Mouse (Mus musculus): ENCODE results near the gene Acsf3. TPM values are rescaled to one million over a fixed set of nuclear protein-coding genes. Genes with fewer than 3 reads are reported as not detected.

Acsf3 gene
- polyA plus RNA-seq, 1 experiment from 2014 or later, result 17.5 TPM

- H3K4me3 ChIP-seq (ENCODE audit: low read depth, low read length), result no peak overlapping the region
- H3K9me3 ChIP-seq (replicated peaks; ENCODE audit: control insufficient read depth, low read length), result no peaks in the 10 kb centered on the region
- no peaks in the 10 kb centered on the region for H3K36me3 ChIP-seq (ENCODE audit: control insufficient read depth, insufficient read depth, low read length)
- no peak overlapping the region for H3K9ac ChIP-seq (ENCODE audit: low read depth, low read length)
- 73% methylated on average over 5 of the region's 5 CpGs for WGBS (ENCODE audit: insufficient replicate concordance)
- H3K4me1 ChIP-seq (ENCODE audit: control insufficient read depth, insufficient read depth, low read length), result no peaks in the 10 kb centered on the region
- ATAC-seq (replicated peaks; ENCODE audit: insufficient number of reproducible peaks, low FRiP score, low TSS enrichment), result no peak
- H3K27ac ChIP-seq (ENCODE audit: low read depth, low read length), result no peak overlapping the region
- H3K4me2 ChIP-seq, result no peak overlapping the region
- H3K27me3 ChIP-seq (ENCODE audit: control insufficient read depth, insufficient read depth, low read length), result peaks cover 14% of the 10 kb centered on the region
Measured at GRCm38 (mm10) chr8:122751342-122751741, 23.9 kb upstream of the Acsf3 start.

GRCm38 (mm10) chr8:122752111-122752721, 23.1 kb upstream of the Acsf3 start:
- WGBS (ENCODE audit: insufficient replicate concordance), result 80% methylated on average over 28 of the region's 29 CpGs
- H3K4me1 ChIP-seq (ENCODE audit: control insufficient read depth, insufficient read depth, low read length), result no peaks in the 10 kb centered on the region
- no peak overlapping the region for H3K4me2 ChIP-seq
- H3K4me3 ChIP-seq (ENCODE audit: low read depth, low read length), result no peak overlapping the region
- H3K9me3 ChIP-seq (replicated peaks; ENCODE audit: control insufficient read depth, low read length), result no peaks in the 10 kb centered on the region
- ATAC-seq (replicated peaks; ENCODE audit: insufficient number of reproducible peaks, low FRiP score, low TSS enrichment), result no peak
- H3K27ac ChIP-seq (ENCODE audit: low read depth, low read length), result no peak overlapping the region
- H3K36me3 ChIP-seq (ENCODE audit: control insufficient read depth, insufficient read depth, low read length), result no peaks in the 10 kb centered on the region
- H3K9ac ChIP-seq (ENCODE audit: low read depth, low read length), result no peak overlapping the region
- H3K27me3 ChIP-seq (ENCODE audit: control insufficient read depth, insufficient read depth, low read length), result peaks cover 9% of the 10 kb centered on the region

- no peak overlapping the region for H3K4me2 ChIP-seq
- H3K36me3 ChIP-seq (ENCODE audit: control insufficient read depth, insufficient read depth, low read length), result no peaks in the 10 kb centered on the region
- H3K4me3 ChIP-seq (ENCODE audit: low read depth, low read length), result no peak overlapping the region
- no peak overlapping the region for H3K9ac ChIP-seq (ENCODE audit: low read depth, low read length)
- H3K4me1 ChIP-seq (ENCODE audit: control insufficient read depth, insufficient read depth, low read length), result peaks cover 9% of the 10 kb centered on the region
- ATAC-seq (replicated peaks; ENCODE audit: insufficient number of reproducible peaks, low FRiP score, low TSS enrichment), result no peak
- H3K9me3 ChIP-seq (replicated peaks; ENCODE audit: control insufficient read depth, low read length), result no peaks in the 10 kb centered on the region
- H3K27me3 ChIP-seq (ENCODE audit: control insufficient read depth, insufficient read depth, low read length), result peaks cover 3% of the 10 kb centered on the region
- H3K27ac ChIP-seq (ENCODE audit: low read depth, low read length), result no peak overlapping the region
Measured at GRCm38 (mm10) chr8:122758597-122758996, 16.7 kb upstream of the Acsf3 start.

GRCm38 (mm10) chr8:122760116-122760515, 15.2 kb upstream of the Acsf3 start:
- no peak for ATAC-seq (replicated peaks; ENCODE audit: insufficient number of reproducible peaks, low FRiP score, low TSS enrichment)
- Histone ChIP-seq H3K9ac (ENCODE audit: low read depth, low read length) (no peak overlapping the region), H3K36me3 (ENCODE audit: control insufficient read depth, insufficient read depth, low read length) (no peaks in the 10 kb centered on the region), H3K9me3 (replicated peaks; ENCODE audit: control insufficient read depth, low read length) (no peaks in the 10 kb centered on the region), H3K4me3 (ENCODE audit: low read depth, low read length) (no peak overlapping the region), H3K27ac (ENCODE audit: low read depth, low read length) (no peak overlapping the region), H3K4me2 (no peak overlapping the region), H3K27me3 (ENCODE audit: control insufficient read depth, insufficient read depth, low read length) (peaks cover 6% of the 10 kb centered on the region), H3K4me1 (ENCODE audit: control insufficient read depth, insufficient read depth, low read length) (peaks cover 9% of the 10 kb centered on the region)
- WGBS (ENCODE audit: insufficient replicate concordance), result 76% methylated on average over 7 of the region's 7 CpGs

- Histone ChIP-seq H3K36me3 (ENCODE audit: control insufficient read depth, insufficient read depth, low read length) (no peaks in the 10 kb centered on the region), H3K9me3 (replicated peaks; ENCODE audit: control insufficient read depth, low read length) (no peaks in the 10 kb centered on the region), H3K4me3 (ENCODE audit: low read depth, low read length) (no peak overlapping the region), H3K27ac (ENCODE audit: low read depth, low read length) (no peak overlapping the region), H3K4me1 (ENCODE audit: control insufficient read depth, insufficient read depth, low read length) (peaks cover 9% of the 10 kb centered on the region), H3K4me2 (no peak overlapping the region), H3K9ac (ENCODE audit: low read depth, low read length) (no peak overlapping the region), H3K27me3 (ENCODE audit: control insufficient read depth, insufficient read depth, low read length) (peaks cover 8% of the 10 kb centered on the region)
- WGBS (ENCODE audit: insufficient replicate concordance), result 66% methylated on average over 6 of the region's 6 CpGs
- no peak for ATAC-seq (replicated peaks; ENCODE audit: insufficient number of reproducible peaks, low FRiP score, low TSS enrichment)
Measured at GRCm38 (mm10) chr8:122761109-122761508, 14.2 kb upstream of the Acsf3 start.

- no peak for ATAC-seq (replicated peaks; ENCODE audit: insufficient number of reproducible peaks, low FRiP score, low TSS enrichment)
- H3K9me3 ChIP-seq (replicated peaks; ENCODE audit: control insufficient read depth, low read length), result no peaks in the 10 kb centered on the region
- WGBS (ENCODE audit: insufficient replicate concordance), result 41% methylated on average over 12 of the region's 12 CpGs
- no peaks in the 10 kb centered on the region for H3K36me3 ChIP-seq (ENCODE audit: control insufficient read depth, insufficient read depth, low read length)
- H3K9ac ChIP-seq (ENCODE audit: low read depth, low read length), result no peak overlapping the region
- H3K27ac ChIP-seq (ENCODE audit: low read depth, low read length), result no peak overlapping the region
- peaks cover 9% of the 10 kb centered on the region for H3K4me1 ChIP-seq (ENCODE audit: control insufficient read depth, insufficient read depth, low read length)
- peaks cover 8% of the 10 kb centered on the region for H3K27me3 ChIP-seq (ENCODE audit: control insufficient read depth, insufficient read depth, low read length)
- no peak overlapping the region for H3K4me3 ChIP-seq (ENCODE audit: low read depth, low read length)
- H3K4me2 ChIP-seq, result no peak overlapping the region
Measured at GRCm38 (mm10) chr8:122762731-122763266, 12.5 kb upstream of the Acsf3 start.

- WGBS (ENCODE audit: insufficient replicate concordance), result 64% methylated on average over 14 of the region's 14 CpGs
- H3K27ac ChIP-seq (ENCODE audit: low read depth, low read length), result no peak overlapping the region
- no peaks in the 10 kb centered on the region for H3K36me3 ChIP-seq (ENCODE audit: control insufficient read depth, insufficient read depth, low read length)
- H3K4me3 ChIP-seq (ENCODE audit: low read depth, low read length), result no peak overlapping the region
- peaks cover 8% of the 10 kb centered on the region; the same call in 1 of the 2 replicates for H3K27me3 ChIP-seq (ENCODE audit: control insufficient read depth, insufficient read depth, low read length)
- H3K9me3 ChIP-seq (replicated peaks; ENCODE audit: control insufficient read depth, low read length), result no peaks in the 10 kb centered on the region
- ATAC-seq (replicated peaks; ENCODE audit: insufficient number of reproducible peaks, low FRiP score, low TSS enrichment), result no peak
- no peak overlapping the region for H3K9ac ChIP-seq (ENCODE audit: low read depth, low read length)
- no peak overlapping the region for H3K4me2 ChIP-seq
- H3K4me1 ChIP-seq (ENCODE audit: control insufficient read depth, insufficient read depth, low read length), result peaks cover 9% of the 10 kb centered on the region
Measured at GRCm38 (mm10) chr8:122763267-122763738, 12.0 kb upstream of the Acsf3 start.

GRCm38 (mm10) chr8:122764790-122765474, 10.4 kb upstream of the Acsf3 start:
- Histone ChIP-seq H3K36me3 (ENCODE audit: control insufficient read depth, insufficient read depth, low read length) (no peaks in the 10 kb centered on the region), H3K4me2 (no peak overlapping the region), H3K4me3 (ENCODE audit: low read depth, low read length) (no peak overlapping the region), H3K9me3 (replicated peaks; ENCODE audit: control insufficient read depth, low read length) (no peaks in the 10 kb centered on the region), H3K27ac (ENCODE audit: low read depth, low read length) (no peak overlapping the region), H3K9ac (ENCODE audit: low read depth, low read length) (no peak overlapping the region), H3K27me3 (ENCODE audit: control insufficient read depth, insufficient read depth, low read length) (peaks cover 17% of the 10 kb centered on the region; the same call in 1 of the 2 replicates), H3K4me1 (ENCODE audit: control insufficient read depth, insufficient read depth, low read length) (peaks cover 14% of the 10 kb centered on the region)
- 81% methylated on average over 7 of the region's 7 CpGs for WGBS (ENCODE audit: insufficient replicate concordance)
- ATAC-seq (replicated peaks; ENCODE audit: insufficient number of reproducible peaks, low FRiP score, low TSS enrichment), result no peak
